Mouse (Mus musculus) monocyte, adult 59 days (primary cell): ENCODE results near the gene Vmn2r41. TPM values are rescaled to one million over a fixed set of nuclear protein-coding genes. Genes with fewer than 3 reads are reported as not detected.

Experiments
- total RNA-seq, 2 experiments: library from RNA; stranded (reverse); gene quantifications; one replicate each; pipeline ENCODE4 v1.2.4; 2023

The Vmn2r41 gene
- not detected for total RNA-seq

GRCm38 (mm10) chr7:8161554-8161953, at the start of gene Vmn2r41:
Gene Vmn2r41, minus strand, starts transcription at chr7:8161654.

GRCm38 (mm10) chr7:8200220-8200619, 38.8 kb upstream of the Vmn2r41 start, which contains the start of gene Vmn2r42:
Gene Vmn2r42, minus strand, starts transcription at chr7:8200320.

Other genes with a start within 250 kb of the Vmn2r41 start
- gene Vmn2r42, start 38.7 kb upstream of the Vmn2r41 start, total RNA-seq, result not detected
- gene Vmn2r43, start 98.9 kb upstream of the Vmn2r41 start, total RNA-seq, result not detected
- not detected for gene Vmn2r44, start 221.7 kb upstream of the Vmn2r41 start, total RNA-seq